Mouse (Mus musculus) G1E-ER4 (cell line): ENCODE measurements around the gene Fbxo11. TPM values are rescaled to one million over a fixed set of nuclear protein-coding genes. Genes with fewer than 3 reads are reported as not detected.

Source experiments
- GATA1 ChIP-seq: IDR thresholded peaks from one replicate; pipeline ENCODE4 v1.8.0; 2012; ENCODE audit warnings: low read length, inconsistent platforms
- polyA plus RNA-seq: library from polyadenylated mRNA; stranded (reverse); fragments of >175 nt; gene quantifications from 2 replicates; pipeline ENCODE4 v1.2.3, GENCODE M21; 2012

Fbxo11 gene
- polyA plus RNA-seq, 1 experiment, result 4.4 TPM

- no peak for TF ChIP-seq GATA1
These were observed 20.9 kb upstream of the Fbxo11 start for GRCm38 (mm10) chr17:88085976-88086375.

GRCm38 (mm10) chr17:88081446-88081845 is 16.4 kb upstream of the Fbxo11 start:
- TF ChIP-seq GATA1, result no peak

DNA sequence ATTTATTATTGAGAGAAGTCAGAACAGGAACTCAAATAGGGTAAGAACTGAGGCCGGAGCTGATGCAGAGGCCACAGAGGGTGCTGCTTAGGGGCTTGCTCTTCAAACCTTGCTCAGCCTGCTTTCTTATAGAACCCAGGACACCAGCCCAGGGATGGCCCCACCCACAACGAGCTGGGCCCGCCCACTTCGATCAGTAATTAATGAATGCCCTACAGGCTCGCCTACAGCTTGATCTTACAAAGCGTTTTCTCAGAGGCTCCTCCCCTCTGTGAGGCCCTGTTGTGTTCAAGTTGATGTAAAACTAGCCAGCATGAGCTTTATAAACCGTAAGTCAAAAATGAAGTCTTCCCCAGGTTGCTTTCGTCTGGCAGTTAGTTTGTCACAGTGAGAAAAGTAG is 14.7 kb upstream of the Fbxo11 start:
- no peak for TF ChIP-seq GATA1

DNA sequence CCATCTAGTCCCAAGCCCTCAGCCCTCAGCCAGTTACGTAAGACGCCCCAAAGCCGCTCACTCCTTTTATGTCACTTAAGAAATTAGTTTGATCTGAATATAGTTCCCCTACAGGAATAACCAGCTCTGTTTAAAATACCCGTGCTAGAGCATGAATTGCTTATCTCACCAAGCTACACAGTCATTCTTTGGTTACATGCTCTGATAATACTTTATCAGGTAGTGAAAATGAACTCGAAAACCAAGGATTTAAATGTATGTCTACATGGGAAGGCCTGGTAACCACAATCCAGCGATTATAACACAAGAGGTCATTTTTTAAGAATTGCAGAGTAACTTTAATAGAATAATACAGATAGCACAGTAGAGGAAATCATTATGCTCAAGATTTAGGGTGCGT is 7.0 kb upstream of the Fbxo11 start:
- TF ChIP-seq GATA1, result peak; percentile 31

GRCm38 (mm10) chr17:88068024-88068719 is 3.1 kb upstream of the Fbxo11 start:
- no peak for TF ChIP-seq GATA1

DNA sequence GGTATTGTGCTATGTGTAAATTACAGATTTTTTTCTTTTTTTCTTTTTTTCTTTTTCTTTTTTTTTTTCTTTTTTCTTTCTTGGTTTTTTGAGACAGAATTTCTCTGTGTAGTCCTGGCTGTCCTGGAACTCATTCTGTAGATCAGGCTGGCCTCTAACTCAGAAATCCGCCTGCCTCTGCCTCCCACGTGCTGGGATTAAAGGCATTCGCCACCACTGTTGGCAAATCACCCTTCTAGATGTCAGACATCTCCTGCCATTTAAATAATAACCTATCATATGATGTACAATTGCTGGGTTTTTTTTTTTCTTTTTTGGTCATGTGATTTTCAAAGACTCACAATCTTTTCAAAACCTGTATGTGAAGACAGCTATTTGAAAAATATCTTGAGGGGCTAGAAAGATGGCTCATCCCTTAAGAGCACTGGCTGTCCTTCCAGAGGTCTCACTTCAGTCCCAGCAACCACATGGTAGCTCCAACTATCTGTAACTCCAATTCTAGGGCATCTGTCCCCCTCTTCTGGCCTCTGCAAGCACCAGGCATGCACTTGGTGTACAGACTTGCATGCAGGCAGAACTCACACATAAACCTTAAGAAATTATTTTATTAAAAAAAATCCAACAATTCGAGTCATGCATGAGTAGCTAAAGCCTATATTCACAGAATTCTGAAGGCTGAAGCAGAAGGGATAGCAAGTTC is 2.3 kb upstream of the Fbxo11 start:
- TF ChIP-seq GATA1, result no peak

DNA sequence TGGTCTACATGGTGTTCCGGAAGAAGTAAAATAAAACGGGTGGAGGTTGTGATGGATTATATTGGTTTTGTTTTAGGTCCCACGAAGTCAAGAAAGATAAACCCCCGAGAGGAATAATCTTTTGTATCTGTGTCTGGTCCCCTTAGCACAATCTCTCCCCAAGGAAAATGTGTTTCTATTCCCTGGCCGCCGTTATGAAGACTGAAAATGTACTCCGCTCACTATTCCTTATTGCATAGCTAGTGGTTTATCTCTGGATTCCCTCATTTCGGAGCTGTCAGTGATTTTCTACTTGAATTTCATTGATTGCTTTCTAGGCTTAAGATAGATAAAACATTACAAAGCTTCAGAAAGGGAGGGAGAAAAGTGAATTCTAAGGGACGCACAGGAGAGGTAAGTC is 1.7 kb upstream of the Fbxo11 start:
- TF ChIP-seq GATA1, result no peak

DNA sequence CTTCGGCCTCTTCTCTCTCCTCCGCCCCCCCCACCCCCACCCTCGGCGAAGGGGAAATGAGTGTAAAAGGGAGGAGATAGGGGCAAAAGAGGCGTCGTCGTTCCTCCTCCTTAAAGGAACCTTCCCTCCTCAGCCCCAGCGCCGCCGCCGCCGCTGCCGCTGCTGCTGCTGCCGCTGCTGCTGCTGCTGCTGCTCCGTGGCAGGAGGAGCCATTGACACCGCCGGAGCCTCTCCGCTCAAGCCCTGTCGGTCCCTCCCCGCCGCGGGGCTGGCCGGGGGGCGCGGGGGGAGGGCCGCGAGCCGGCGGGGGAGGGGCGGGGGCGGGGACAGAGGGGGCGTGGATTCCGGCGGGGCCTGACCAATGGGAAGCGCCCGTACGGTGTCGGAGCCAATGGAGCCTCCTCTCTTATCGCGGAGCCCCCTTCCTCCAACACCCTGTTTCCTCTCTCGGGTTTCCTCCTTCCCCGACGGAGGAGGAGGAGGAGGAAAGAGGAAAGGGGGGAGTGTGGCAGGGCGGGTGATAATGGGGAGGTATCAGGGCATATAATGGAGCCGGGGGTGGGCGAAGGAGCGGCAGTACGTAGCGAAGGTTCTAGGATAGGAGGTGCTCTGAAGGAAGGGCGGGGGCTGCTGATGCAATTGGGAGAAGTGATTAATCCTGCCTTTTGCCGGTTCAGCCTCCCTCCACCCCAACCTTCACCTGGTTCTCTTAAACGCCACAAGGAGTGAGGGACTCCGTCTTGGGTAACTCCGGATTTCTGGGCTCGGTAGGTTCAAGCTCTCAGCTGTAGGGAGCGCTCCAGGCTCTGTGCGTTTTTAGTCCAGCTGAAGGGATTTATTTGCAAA is 933 bp upstream of the Fbxo11 start:
- no peak for TF ChIP-seq GATA1

GRCm38 (mm10) chr17:88064347-88065030 is 602 bp downstream of the Fbxo11 start:
- no peak for TF ChIP-seq GATA1

- no peak for TF ChIP-seq GATA1
These were observed 1.1 kb downstream of the Fbxo11 start for GRCm38 (mm10) chr17:88063980-88064346.

DNA sequence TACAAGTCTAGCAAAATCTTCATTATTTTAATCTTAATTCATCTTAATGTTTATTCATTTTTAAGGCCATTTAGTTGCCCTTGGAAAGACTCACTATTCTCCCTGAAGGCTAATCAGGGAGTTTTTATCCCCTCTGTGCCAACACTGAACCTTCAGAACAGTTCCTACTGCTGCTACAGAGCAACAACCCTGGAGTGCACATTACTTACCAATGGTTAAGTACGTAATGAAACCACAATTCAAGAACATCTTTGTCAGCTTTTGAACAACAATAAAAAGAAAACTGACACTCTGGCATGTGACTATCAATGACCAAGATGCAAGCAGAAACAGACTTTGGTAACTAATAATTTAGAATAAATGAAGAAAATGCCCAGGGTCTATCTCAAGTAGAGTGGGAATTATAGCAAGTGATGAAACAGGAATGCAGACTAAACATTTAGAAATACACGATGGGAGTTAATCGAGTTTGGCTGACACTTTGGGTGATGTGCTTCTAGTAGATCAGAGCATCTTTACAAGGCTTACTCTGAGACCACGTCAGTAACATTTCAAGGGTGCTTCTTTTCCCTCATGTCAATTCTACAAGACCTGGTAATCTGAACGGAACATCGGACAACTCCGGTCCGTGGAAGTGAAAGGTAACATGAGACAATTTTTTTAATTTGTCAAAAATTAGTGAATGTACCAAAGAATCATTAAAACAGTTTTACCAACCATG is 2.1 kb downstream of the Fbxo11 start:
- no peak for TF ChIP-seq GATA1

GRCm38 (mm10) chr17:88061942-88062341 is 3.1 kb downstream of the Fbxo11 start:
- TF ChIP-seq GATA1, result no peak

DNA sequence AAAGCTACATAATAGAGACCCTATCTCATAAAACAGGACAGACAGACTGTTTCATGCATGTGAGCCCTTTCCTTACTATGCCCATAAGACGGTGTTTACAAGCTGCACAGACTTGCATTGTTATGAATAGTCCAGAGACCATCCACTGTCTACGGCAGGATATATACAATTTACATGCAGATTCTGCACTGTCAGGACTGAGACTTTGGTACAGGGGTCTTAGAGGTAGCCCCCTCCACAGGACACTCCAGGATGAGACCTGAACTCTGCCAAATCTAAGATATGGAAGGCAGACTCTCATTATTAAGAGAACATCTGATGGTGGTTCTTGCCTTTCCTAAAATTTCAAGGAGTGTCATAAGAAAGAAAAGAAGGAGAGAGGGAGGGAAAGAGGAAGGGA is 6.8 kb downstream of the Fbxo11 start:
- no peak for TF ChIP-seq GATA1

GRCm38 (mm10) chr17:88057846-88058245 is 7.2 kb downstream of the Fbxo11 start:
- no peak for TF ChIP-seq GATA1

- no peak for TF ChIP-seq GATA1
These were observed 13.4 kb downstream of the Fbxo11 start for GRCm38 (mm10) chr17:88051679-88052078.
